Mouse (Mus musculus) granulocyte monocyte progenitor cell, adult 5-6 weeks (primary cell): ENCODE results near the gene 1700017B05Rik. TPM values are rescaled to one million over a fixed set of nuclear protein-coding genes. Genes with fewer than 3 reads are reported as not detected.

ENCODE experiments used
- ATAC-seq: replicated peaks from 2 replicates; pipeline ENCODE4 v1.8.0; 2016; ENCODE audit warnings: mild to moderate bottlenecking, moderate TSS enrichment, inconsistent platforms; ENCODE audit not compliant: poor library complexity, severe bottlenecking
- total RNA-seq, 2 experiments: library from RNA; stranded (forward) in 1 of 2; stranded (reverse) in 1 of 2; fragments of 200-712, 200-1000 nt in 1 of 2; fragments of >200 nt in 1 of 2; fragmentation: Nextera tagmentation in 1 of 2; gene quantifications; 2 replicates each; pipeline ENCODE4 v1.2.3; 2014 to 2017

The 1700017B05Rik gene
- total RNA-seq, 2 experiments from 2014 or later: 18.9 to 43.6 TPM

- ATAC-seq: peak; percentile 39
Observed at GRCm38 (mm10) chr9:57272902-57273804, 10.7 kb upstream of the 1700017B05Rik start.

GRCm38 (mm10) chr9:57271837-57272562, 9.6 kb upstream of the 1700017B05Rik start:
- ATAC-seq: peak; percentile 15; the same call in 1 of the 2 replicates

GRCm38 (mm10) chr9:57271081-57271480, 8.7 kb upstream of the 1700017B05Rik start:
- ATAC-seq: no peak

GRCm38 (mm10) chr9:57270399-57270798, 8.0 kb upstream of the 1700017B05Rik start:
- no peak for ATAC-seq

- ATAC-seq: no peak
Observed at GRCm38 (mm10) chr9:57269384-57269783, 7.0 kb upstream of the 1700017B05Rik start.

GRCm38 (mm10) chr9:57268575-57268974, 6.2 kb upstream of the 1700017B05Rik start:
- peak; percentile 26 for ATAC-seq

- ATAC-seq: peak; percentile 83
Observed at GRCm38 (mm10) chr9:57268078-57268477, 5.7 kb upstream of the 1700017B05Rik start.

- ATAC-seq: no peak
Observed at GRCm38 (mm10) chr9:57267421-57267820, 5.0 kb upstream of the 1700017B05Rik start.

GRCm38 (mm10) chr9:57265125-57265524, 2.7 kb upstream of the 1700017B05Rik start:
- ATAC-seq: no peak

GRCm38 (mm10) chr9:57262795-57263684, 628 bp upstream of the 1700017B05Rik start:
- no peak for ATAC-seq

GRCm38 (mm10) chr9:57261516-57261912, 898 bp downstream of the 1700017B05Rik start:
- peak; percentile 62 for ATAC-seq

GRCm38 (mm10) chr9:57260940-57261339, 1.5 kb downstream of the 1700017B05Rik start:
- no peak for ATAC-seq

GRCm38 (mm10) chr9:57259736-57260135, 2.7 kb downstream of the 1700017B05Rik start:
- ATAC-seq: peak; percentile 57

- no peak for ATAC-seq
Observed at GRCm38 (mm10) chr9:57257627-57258026, 4.8 kb downstream of the 1700017B05Rik start.

GRCm38 (mm10) chr9:57256861-57257260, 5.6 kb downstream of the 1700017B05Rik start:
- no peak for ATAC-seq

- ATAC-seq: no peak
Observed at GRCm38 (mm10) chr9:57256309-57256708, 6.1 kb downstream of the 1700017B05Rik start.

GRCm38 (mm10) chr9:57254823-57255495, 7.5 kb downstream of the 1700017B05Rik start:
- peak; percentile 38 for ATAC-seq

GRCm38 (mm10) chr9:57254061-57254460, 8.4 kb downstream of the 1700017B05Rik start:
- no peak for ATAC-seq

GRCm38 (mm10) chr9:57251139-57251538, 11.3 kb downstream of the 1700017B05Rik start:
- ATAC-seq: no peak

- no peak for ATAC-seq
Observed at GRCm38 (mm10) chr9:57250026-57250425, 12.4 kb downstream of the 1700017B05Rik start.
